Mouse (Mus musculus): ENCODE results near the gene Map3k19. TPM values are rescaled to one million over a fixed set of nuclear protein-coding genes. Genes with fewer than 3 reads are reported as not detected.

Gene Map3k19
- 1 to 10 TPM; 5.6 to 6.8 TPM for total RNA-seq (2021)
- long read RNA-seq, experiment 1, full-length matches to known transcripts = 2 of 2 reads
- long read RNA-seq, experiment 1, partial matches to known transcripts = 0 of 2 reads
- long read RNA-seq, experiment 1, other reads (novel, unspliced or antisense) = 0 of 2 reads
- long read RNA-seq, experiment 2, full-length matches to known transcripts = 2 of 4 reads
- long read RNA-seq, experiment 2, partial matches to known transcripts = 0 of 4 reads
- long read RNA-seq, experiment 2, other reads (novel, unspliced or antisense) = 2 of 4 reads

- DNase-seq (ENCODE audit: low spot score in 2 of 2) = peak; percentile 27 to 63
- Histone ChIP-seq H3K27ac (peak within 1 kb of the TSS; percentile 74), H3K4me3 (peak within 1 kb of the TSS; percentile 46)
- TF ChIP-seq CTCF (conservative IDR thresholded peaks at IDR 0.05) = no peak
These were observed at the start of gene Map3k19 for GRCm38 (mm10) chr1:127854486-127855222. Map3k19 (minus strand) TSS chr1:127855031.

- H3K27ac ChIP-seq = no peak overlapping the region
- no peak overlapping the region for H3K4me3 ChIP-seq
- no peak for TF ChIP-seq CTCF (conservative IDR thresholded peaks at IDR 0.05)
- DNase-seq (ENCODE audit: low spot score in 2 of 2) = no peak
These were observed 44.6 kb upstream of the Map3k19 start for GRCm38 (mm10) chr1:127899401-127899800.

- Histone ChIP-seq H3K4me3 (peak overlapping the region; percentile 97), H3K27ac (peak overlapping the region; percentile 90)
- no peak for DNase-seq (ENCODE audit: low spot score in 2 of 2)
- TF ChIP-seq CTCF (conservative IDR thresholded peaks at IDR 0.05) = no peak
These were observed 14.4 kb upstream of the Map3k19 start for GRCm38 (mm10) chr1:127869276-127869675.

GRCm38 (mm10) chr1:127868300-127869261 is 13.8 kb upstream of the Map3k19 start, which contains the start of gene Rab3gap1:
Rab3gap1 (plus strand) TSS chr1:127868773.
- H3K4me3 ChIP-seq = peak within 1 kb of the TSS; percentile 97
- DNase-seq (ENCODE audit: low spot score in 2 of 2) = peak; percentile 87 to 89
- TF ChIP-seq CTCF (conservative IDR thresholded peaks at IDR 0.05) = no peak
- H3K27ac ChIP-seq = peak within 1 kb of the TSS; percentile 90

GRCm38 (mm10) chr1:127863806-127864205 is 9.0 kb upstream of the Map3k19 start:
- DNase-seq (ENCODE audit: low spot score in 2 of 2) = no peak
- no peak for TF ChIP-seq CTCF (conservative IDR thresholded peaks at IDR 0.05)
- H3K4me3 ChIP-seq = no peak overlapping the region
- H3K27ac ChIP-seq = no peak overlapping the region

- H3K27ac ChIP-seq = no peak overlapping the region
- TF ChIP-seq CTCF (conservative IDR thresholded peaks at IDR 0.05) = no peak
- no peak for DNase-seq (ENCODE audit: low spot score in 2 of 2)
- H3K4me3 ChIP-seq = no peak overlapping the region
These were observed 7.1 kb upstream of the Map3k19 start for GRCm38 (mm10) chr1:127861900-127862299.

- Histone ChIP-seq H3K4me3 (no peak overlapping the region), H3K27ac (no peak overlapping the region)
- no peak for TF ChIP-seq CTCF (conservative IDR thresholded peaks at IDR 0.05)
- DNase-seq (ENCODE audit: low spot score in 2 of 2) = peak in 1 of 2 experiments; percentile 16
These were observed 5.7 kb upstream of the Map3k19 start for GRCm38 (mm10) chr1:127860492-127860891.

- no peak for DNase-seq (ENCODE audit: low spot score in 2 of 2)
- Histone ChIP-seq H3K4me3 (no peak overlapping the region), H3K27ac (no peak overlapping the region)
- no peak for TF ChIP-seq CTCF (conservative IDR thresholded peaks at IDR 0.05)
These were observed 5.1 kb upstream of the Map3k19 start for GRCm38 (mm10) chr1:127859799-127860400.

GRCm38 (mm10) chr1:127858945-127859648 is 4.3 kb upstream of the Map3k19 start:
- Histone ChIP-seq H3K27ac (no peak overlapping the region), H3K4me3 (no peak overlapping the region)
- DNase-seq (ENCODE audit: low spot score in 2 of 2) = no peak
- no peak for TF ChIP-seq CTCF (conservative IDR thresholded peaks at IDR 0.05)

GRCm38 (mm10) chr1:127850075-127850610 is 4.7 kb downstream of the Map3k19 start:
- TF ChIP-seq CTCF (conservative IDR thresholded peaks at IDR 0.05) = no peak
- no peak overlapping the region for H3K27ac ChIP-seq
- DNase-seq (ENCODE audit: low spot score in 2 of 2) = no peak
- H3K4me3 ChIP-seq = no peak overlapping the region

- no peak for DNase-seq (ENCODE audit: low spot score in 2 of 2)
- no peak overlapping the region for H3K27ac ChIP-seq
- H3K4me3 ChIP-seq = no peak overlapping the region
- no peak for TF ChIP-seq CTCF (conservative IDR thresholded peaks at IDR 0.05)
These were observed 9.4 kb downstream of the Map3k19 start for GRCm38 (mm10) chr1:127845472-127845871.

Data from layer of hippocampus, adult 2 months (tissue).